Comparison of ENCODE assay signal across 20 mouse cellular contexts in the genomic region with DNA sequence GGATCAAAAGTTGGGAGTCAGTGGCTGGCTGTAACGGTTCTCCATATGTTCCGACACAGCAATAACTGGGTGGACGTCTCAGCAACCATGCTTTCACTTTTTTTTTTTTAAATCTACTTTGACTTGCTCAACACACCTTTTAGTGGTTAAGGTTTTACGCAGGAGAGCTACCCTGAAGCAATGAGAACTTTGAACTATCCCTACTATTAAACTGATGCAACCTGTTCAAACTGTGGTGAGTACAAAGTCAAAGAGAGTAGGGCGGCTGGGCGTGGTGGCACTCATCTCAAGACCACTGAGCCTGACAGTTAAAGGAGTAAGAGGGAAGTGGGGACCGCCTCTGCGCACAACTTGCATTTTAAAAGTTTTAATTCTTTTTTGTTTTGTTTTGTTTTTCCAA. TPM values are rescaled to one million over a fixed set of nuclear protein-coding genes. Genes with fewer than 3 reads are reported as not detected.
DNase-seq lines count a peak whose midpoint lies in the region; ATAC-seq and TF ChIP-seq lines count a peak whose summit lies in the region.
"Had no signal": no experiment of that assay in that cellular context is flagged by ENCODE, and none has a peak within 500 bp of the region (broad histone marks: within the 10 kb centered on the region; RNA-seq: fewer than 3 reads in every experiment).

No protein-coding gene starts in this region.

- ATAC-seq in kidney, embryonic 15.5 days (replicated peaks; ENCODE audit: low FRiP score), result no peak
- peak; percentile 89 for ATAC-seq in intestine, postnatal 0 days
- ATAC-seq in liver, embryonic 16.5 days (ENCODE audit: low read depth), result peak; percentile 81
- no peak for ATAC-seq in forebrain, postnatal 0 days
- no peak for ATAC-seq in megakaryocyte-erythroid progenitor cell, adult 5-6 weeks (replicated peaks; ENCODE audit: low FRiP score, low TSS enrichment, poor library complexity, severe bottlenecking)
- ATAC-seq: midbrain, embryonic 13.5 days had no signal

- H3K4me3 ChIP-seq in kidney, embryonic 15.5 days (replicated peaks), result no peak overlapping the region
- no peak overlapping the region for H3K4me3 ChIP-seq in intestine, postnatal 0 days (ENCODE audit: low read depth, low read length)
- H3K4me3 ChIP-seq in liver, embryonic 16.5 days (ENCODE audit: low read depth, low read length), result no peak overlapping the region
- no peak overlapping the region for H3K4me3 ChIP-seq in forebrain, postnatal 0 days (ENCODE audit: low read depth, low read length)
- H3K4me3 ChIP-seq: embryonic facial prominence, embryonic 10.5 days; erythroblast, embryonic 14.5 days; heart, embryonic 10.5 days; hindbrain, embryonic 13.5 days; midbrain, embryonic 13.5 days had no signal

- no peak overlapping the region for H3K27ac ChIP-seq in kidney, embryonic 15.5 days
- H3K27ac ChIP-seq in intestine, postnatal 0 days (ENCODE audit: low read depth, low read length), result peak overlapping the region; percentile 72
- peak overlapping the region; percentile 78 for H3K27ac ChIP-seq in liver, embryonic 16.5 days (ENCODE audit: low read length)
- no peak overlapping the region for H3K27ac ChIP-seq in forebrain, postnatal 0 days (ENCODE audit: low read depth, low read length)
- H3K27ac ChIP-seq: embryonic facial prominence, embryonic 10.5 days; heart, embryonic 10.5 days; hindbrain, embryonic 13.5 days; midbrain, embryonic 13.5 days had no signal

- peaks cover 51% of the 10 kb centered on the region for H3K36me3 ChIP-seq in kidney, embryonic 15.5 days
- peaks cover 14% of the 10 kb centered on the region; the same call in 1 of the 2 replicates for H3K36me3 ChIP-seq in intestine, postnatal 0 days (ENCODE audit: control insufficient read depth, insufficient read depth)
- H3K36me3 ChIP-seq in liver, embryonic 16.5 days (ENCODE audit: control insufficient read depth, insufficient read depth), result peaks cover 14% of the 10 kb centered on the region
- H3K36me3 ChIP-seq in forebrain, postnatal 0 days (ENCODE audit: insufficient read depth), result peaks cover 24% of the 10 kb centered on the region

- WGBS in kidney, embryonic 15.5 days, result 89% methylated on average over 8 of the region's 8 CpGs
- WGBS in intestine, postnatal 0 days, result 40% methylated on average over 8 of the region's 8 CpGs
- 38% methylated on average over 8 of the region's 8 CpGs for whole genome bisulfite sequencing in large intestine, adult 2 months
- WGBS in liver, embryonic 16.5 days (ENCODE audit: insufficient replicate concordance), result 71% methylated on average over 8 of the region's 8 CpGs
- 94% methylated on average over 8 of the region's 8 CpGs for WGBS in forebrain, postnatal 0 days

- H3K9me3 ChIP-seq in kidney, embryonic 15.5 days (replicated peaks), result no peaks in the 10 kb centered on the region
- H3K9me3 ChIP-seq in intestine, postnatal 0 days (ENCODE audit: control insufficient read depth), result no peaks in the 10 kb centered on the region
- H3K9me3 ChIP-seq in liver, embryonic 16.5 days (replicated peaks; ENCODE audit: control insufficient read depth, low read length), result no peaks in the 10 kb centered on the region
- no peaks in the 10 kb centered on the region for H3K9me3 ChIP-seq in forebrain, postnatal 0 days (ENCODE audit: low read length)
- H3K9me3 ChIP-seq: embryonic facial prominence, embryonic 10.5 days; heart, embryonic 10.5 days; hindbrain, embryonic 13.5 days; midbrain, embryonic 13.5 days had no signal

- H3K27me3 ChIP-seq in kidney, embryonic 15.5 days, result no peaks in the 10 kb centered on the region
- H3K27me3 ChIP-seq in intestine, postnatal 0 days (replicated peaks; ENCODE audit: control insufficient read depth, insufficient read depth, low read length), result no peaks in the 10 kb centered on the region
- H3K27me3 ChIP-seq in liver, embryonic 16.5 days (ENCODE audit: control insufficient read depth, insufficient read depth, low read depth, low read length), result no peaks in the 10 kb centered on the region
- H3K27me3 ChIP-seq in forebrain, postnatal 0 days (ENCODE audit: insufficient read depth, low read length), result no peaks in the 10 kb centered on the region
- H3K27me3 ChIP-seq: hindbrain, embryonic 13.5 days; midbrain, embryonic 13.5 days had no signal

- H3K9ac ChIP-seq in kidney, embryonic 15.5 days, result no peak overlapping the region
- no peak overlapping the region for H3K9ac ChIP-seq in intestine, postnatal 0 days (ENCODE audit: low read depth, low read length)
- H3K9ac ChIP-seq in liver, embryonic 16.5 days (ENCODE audit: low read depth, low read length), result no peak overlapping the region
- no peak overlapping the region for H3K9ac ChIP-seq in forebrain, postnatal 0 days
- H3K9ac ChIP-seq: hindbrain, embryonic 13.5 days; midbrain, embryonic 13.5 days had no signal

- TF ChIP-seq CTCF in intestine, postnatal 0 days (IDR thresholded peaks at IDR 0.05; ENCODE audit: low read depth), result no peak
- TF ChIP-seq CTCF in forebrain, postnatal 0 days (IDR thresholded peaks at IDR 0.05; ENCODE audit: low read depth), result no peak

- H3K4me1 ChIP-seq in kidney, embryonic 15.5 days, result 0 out of 2 replicates have a peak, but pooled peaks cover 2% of the 10 kb centered on the region
- H3K4me1 ChIP-seq in intestine, postnatal 0 days (replicated peaks; ENCODE audit: control insufficient read depth, insufficient read depth, low read length), result peaks cover 9% of the 10 kb centered on the region; the same call in 1 of the 2 replicates
- peaks cover under 1% of the 10 kb centered on the region; the same call in 1 of the 2 replicates for H3K4me1 ChIP-seq in liver, embryonic 16.5 days (ENCODE audit: control insufficient read depth, low read depth, low read length)
- no peaks in the 10 kb centered on the region for H3K4me1 ChIP-seq in forebrain, postnatal 0 days (ENCODE audit: insufficient read depth)
- H3K4me1 ChIP-seq: heart, embryonic 10.5 days had no signal

- H3K4me2 ChIP-seq in kidney, embryonic 15.5 days, result no peak overlapping the region
- peak overlapping the region; percentile 51 for H3K4me2 ChIP-seq in intestine, postnatal 0 days (replicated peaks; ENCODE audit: low read depth)
- H3K4me2 ChIP-seq in liver, embryonic 16.5 days (ENCODE audit: low read depth, low read length), result no peak overlapping the region; the same call in 1 of the 2 replicates
- H3K4me2 ChIP-seq in forebrain, postnatal 0 days (ENCODE audit: low read depth), result no peak overlapping the region
- H3K4me2 ChIP-seq: hindbrain, embryonic 13.5 days; midbrain, embryonic 13.5 days had no signal

- DNase-seq in kidney, adult 18-20 months, result peak; percentile 40
- peak; percentile 65 for DNase-seq in large intestine, adult 2 months (ENCODE audit: low read depth, low spot score)
- DNase-seq in forebrain, postnatal 0 days, result no peak
- DNase-seq in cerebellum, postnatal 10 days, result no peak
- DNase-seq: adrenal gland, postnatal 14 days; cerebellum, adult 11-12 months; gastrocnemius, postnatal 25 days; heart, postnatal 10 days; lung, adult 18-20 months; lung, postnatal 36 days; right cerebral cortex, postnatal 14 days had no signal

RNA-seq across cellular contexts. Expression of gene Cdkn2aip, which starts 7.0 kb away (rescaled TPM):
- 24.5 and 27.9 TPM in 2 replicates for polyA plus RNA-seq in kidney, embryonic 15.5 days (2015; fragmentation: Nextera tagmentation; extraction: Ambion mirVana)
- 15.3 and 15.4 TPM in 2 replicates for polyA plus RNA-seq in intestine, postnatal 0 days (2015; fragmentation: Nextera tagmentation; extraction: Ambion mirVana)
- 4.3 and 8.2 TPM in 2 replicates for polyA plus RNA-seq in large intestine, adult 2 months (2012; rRNA removed)
- 13.1 TPM in 2 replicates for polyA plus RNA-seq in liver, embryonic 16.5 days (2015; fragmentation: Nextera tagmentation; extraction: Ambion mirVana)
- total RNA-seq in forebrain, postnatal 0 days (2014; rRNA removed), result 29.5 and 31.1 TPM in 2 replicates
- 24.0 and 24.4 TPM in 2 replicates for polyA plus RNA-seq in forebrain, postnatal 0 days (2015; fragmentation: Nextera tagmentation; extraction: Ambion mirVana)
- 11.8 and 12.6 TPM in 2 replicates for total RNA-seq in megakaryocyte-erythroid progenitor cell, adult 5-6 weeks (2014; fragmentation: Nextera tagmentation)
- total RNA-seq in megakaryocyte-erythroid progenitor cell, adult 5-6 weeks (2017), result 25.0 and 26.7 TPM in 2 replicates

RNA-seq across cellular contexts. Expression of gene Ing2, which starts 31.4 kb away (rescaled TPM):
- 10.8 and 13.0 TPM in 2 replicates for polyA plus RNA-seq in kidney, embryonic 15.5 days (2015; fragmentation: Nextera tagmentation; extraction: Ambion mirVana)
- 12.6 and 13.4 TPM in 2 replicates for polyA plus RNA-seq in intestine, postnatal 0 days (2015; fragmentation: Nextera tagmentation; extraction: Ambion mirVana)
- 2.4 and 4.4 TPM in 2 replicates for polyA plus RNA-seq in large intestine, adult 2 months (2012; rRNA removed)
- 6.6 and 6.7 TPM in 2 replicates for polyA plus RNA-seq in liver, embryonic 16.5 days (2015; fragmentation: Nextera tagmentation; extraction: Ambion mirVana)
- 8.9 TPM in 2 replicates for total RNA-seq in forebrain, postnatal 0 days (2014; rRNA removed)
- 11.1 and 13.1 TPM in 2 replicates for polyA plus RNA-seq in forebrain, postnatal 0 days (2015; fragmentation: Nextera tagmentation; extraction: Ambion mirVana)
- 30.6 and 54.4 TPM in 2 replicates for total RNA-seq in megakaryocyte-erythroid progenitor cell, adult 5-6 weeks (2014; fragmentation: Nextera tagmentation)
- total RNA-seq in megakaryocyte-erythroid progenitor cell, adult 5-6 weeks (2017), result 14.6 and 58.2 TPM in 2 replicates

Comparison
In these comparisons a context has a peak if more than half of its experiments do, and no peak if none do; other contexts are left out.
1. DNase-seq: peak in kidney, adult 18-20 months (single experiment) and large intestine, adult 2 months (single experiment); none in forebrain, postnatal 0 days (single experiment) and cerebellum, postnatal 10 days (0 of 2).
2. ATAC-seq: peak in intestine, postnatal 0 days (single experiment) and liver, embryonic 16.5 days (single experiment); none in kidney, embryonic 15.5 days (single experiment), forebrain, postnatal 0 days (single experiment) and megakaryocyte-erythroid progenitor cell, adult 5-6 weeks (single experiment).
3. H3K27ac ChIP-seq: peak in intestine, postnatal 0 days (single experiment) and liver, embryonic 16.5 days (single experiment); none in kidney, embryonic 15.5 days (single experiment) and forebrain, postnatal 0 days (single experiment).